Mouse (Mus musculus): ENCODE measurements around the gene Mettl5.
"Not testable (repeated sequence)": the region's sequence is repeated elsewhere in the genome, so short reads cannot be mapped to it uniquely, and the experiment has no call there.

The Mettl5 gene

GRCm38 (mm10) chr2:69885451-69886305, at the start of gene Mettl5:
TSS of gene Mettl5 (minus strand) at chr2:69885615.
- DNase-seq (ENCODE audit: low spot score in 2 of 2) = peak; percentile 80 to 86

- DNase-seq (ENCODE audit: low spot score in 2 of 2) = no peak
These were observed 39.5 kb upstream of the Mettl5 start for GRCm38 (mm10) chr2:69924943-69925342.

GRCm38 (mm10) chr2:69917301-69917700, 31.9 kb upstream of the Mettl5 start:
- no peak for DNase-seq (ENCODE audit: low spot score in 2 of 2)

GRCm38 (mm10) chr2:69912801-69913200, 27.4 kb upstream of the Mettl5 start:
- no peak for DNase-seq (ENCODE audit: low spot score in 2 of 2)

- not testable (repeated sequence) for DNase-seq (ENCODE audit: low spot score in 2 of 2)
These were observed 22.0 kb upstream of the Mettl5 start for GRCm38 (mm10) chr2:69907394-69907793.

- DNase-seq (ENCODE audit: low spot score in 2 of 2) = no peak
These were observed 18.1 kb upstream of the Mettl5 start for GRCm38 (mm10) chr2:69903541-69903940.

GRCm38 (mm10) chr2:69897618-69898575, 12.5 kb upstream of the Mettl5 start:
- peak; percentile 45 to 55 for DNase-seq (ENCODE audit: low spot score in 2 of 2)

- DNase-seq (ENCODE audit: low spot score in 2 of 2) = peak; percentile 93 to 96
These were observed 11.7 kb upstream of the Mettl5 start, which contains the start of gene Ubr3 for GRCm38 (mm10) chr2:69897039-69897617. TSS of gene Ubr3 (plus strand) at chr2:69897246.

- no peak for DNase-seq (ENCODE audit: low spot score in 2 of 2)
These were observed 10.8 kb upstream of the Mettl5 start for GRCm38 (mm10) chr2:69896224-69896581.

GRCm38 (mm10) chr2:69895502-69896223, 10.2 kb upstream of the Mettl5 start:
- DNase-seq (ENCODE audit: low spot score in 2 of 2) = no peak

- DNase-seq (ENCODE audit: low spot score in 2 of 2) = no peak
These were observed 8.5 kb upstream of the Mettl5 start for GRCm38 (mm10) chr2:69893891-69894290.

GRCm38 (mm10) chr2:69893145-69893544, 7.7 kb upstream of the Mettl5 start:
- DNase-seq (ENCODE audit: low spot score in 2 of 2) = no peak

GRCm38 (mm10) chr2:69890843-69891242, 5.4 kb upstream of the Mettl5 start:
- no peak for DNase-seq (ENCODE audit: low spot score in 2 of 2)

GRCm38 (mm10) chr2:69888957-69889356, 3.5 kb upstream of the Mettl5 start:
- no peak for DNase-seq (ENCODE audit: low spot score in 2 of 2)

- no peak for DNase-seq (ENCODE audit: low spot score in 2 of 2)
These were observed 365 bp downstream of the Mettl5 start for GRCm38 (mm10) chr2:69885050-69885449.

- DNase-seq (ENCODE audit: low spot score in 2 of 2) = no peak
These were observed 834 bp downstream of the Mettl5 start for GRCm38 (mm10) chr2:69884581-69884980.

- no peak for DNase-seq (ENCODE audit: low spot score in 2 of 2)
These were observed 1.4 kb downstream of the Mettl5 start for GRCm38 (mm10) chr2:69883990-69884391.

GRCm38 (mm10) chr2:69862117-69862657, 23.2 kb downstream of the Mettl5 start:
- DNase-seq (ENCODE audit: low spot score in 2 of 2) = no peak

- DNase-seq (ENCODE audit: low spot score in 2 of 2) = peak; percentile 78 to 87
These were observed 23.8 kb downstream of the Mettl5 start, which contains the start of gene Ssb for GRCm38 (mm10) chr2:69861485-69862091. TSS of gene Ssb (plus strand) at chr2:69861562.

- peak in 1 of 2 experiments; percentile 23 for DNase-seq (ENCODE audit: low spot score in 2 of 2)
These were observed 24.4 kb downstream of the Mettl5 start for GRCm38 (mm10) chr2:69860972-69861452.

Measured in urinary bladder, adult 18-20 months (tissue).